Mouse (Mus musculus) CD8-positive naive resting alpha-beta T cell, adult 2 months (primary cell): ENCODE data around the gene Palb2.
A peak's percentile ranks its signal among the peaks of the same experiment; 100 is the strongest.
"Not testable (repeated sequence)": the region's sequence is repeated elsewhere in the genome, so short reads cannot be mapped to it uniquely, and the experiment has no call there.

ENCODE experiments used
- DNase-seq, 2 experiments: peaks; one replicate each; pipeline ENCODE4 v3.0.0; 2022; ENCODE audit warnings: low read depth in 2 of 2, low spot score in 2 of 2

Palb2 gene

GRCm38 (mm10) chr7:122101014-122101746 is 31.6 kb downstream of the Palb2 start:
- DNase-seq = not testable (repeated sequence)

- peak; percentile 50 to 54 for DNase-seq
These were observed 33.6 kb downstream of the Palb2 start for GRCm38 (mm10) chr7:122099222-122099621.

DNA sequence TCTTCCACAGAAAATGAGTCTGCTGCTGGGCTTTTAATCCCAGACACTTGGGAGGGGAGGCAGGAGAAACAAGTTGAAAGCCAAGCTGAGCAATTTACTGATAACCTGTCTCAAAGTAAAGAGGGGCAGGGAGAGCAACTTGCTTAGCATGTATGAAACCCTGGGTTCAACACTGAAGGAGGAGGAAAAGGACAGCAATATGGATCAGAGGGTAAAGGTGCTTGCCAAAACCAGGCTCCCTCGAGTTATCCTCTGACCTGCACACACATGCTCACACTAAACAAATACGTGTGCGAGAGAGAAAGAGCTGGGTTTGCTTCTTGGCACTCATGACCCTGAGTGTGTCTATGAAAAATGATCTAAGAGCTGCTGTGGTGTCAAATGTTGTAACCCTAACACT is 34.8 kb downstream of the Palb2 start:
- DNase-seq = no peak

- no peak for DNase-seq
These were observed 38.0 kb downstream of the Palb2 start for GRCm38 (mm10) chr7:122094564-122095330.

DNA sequence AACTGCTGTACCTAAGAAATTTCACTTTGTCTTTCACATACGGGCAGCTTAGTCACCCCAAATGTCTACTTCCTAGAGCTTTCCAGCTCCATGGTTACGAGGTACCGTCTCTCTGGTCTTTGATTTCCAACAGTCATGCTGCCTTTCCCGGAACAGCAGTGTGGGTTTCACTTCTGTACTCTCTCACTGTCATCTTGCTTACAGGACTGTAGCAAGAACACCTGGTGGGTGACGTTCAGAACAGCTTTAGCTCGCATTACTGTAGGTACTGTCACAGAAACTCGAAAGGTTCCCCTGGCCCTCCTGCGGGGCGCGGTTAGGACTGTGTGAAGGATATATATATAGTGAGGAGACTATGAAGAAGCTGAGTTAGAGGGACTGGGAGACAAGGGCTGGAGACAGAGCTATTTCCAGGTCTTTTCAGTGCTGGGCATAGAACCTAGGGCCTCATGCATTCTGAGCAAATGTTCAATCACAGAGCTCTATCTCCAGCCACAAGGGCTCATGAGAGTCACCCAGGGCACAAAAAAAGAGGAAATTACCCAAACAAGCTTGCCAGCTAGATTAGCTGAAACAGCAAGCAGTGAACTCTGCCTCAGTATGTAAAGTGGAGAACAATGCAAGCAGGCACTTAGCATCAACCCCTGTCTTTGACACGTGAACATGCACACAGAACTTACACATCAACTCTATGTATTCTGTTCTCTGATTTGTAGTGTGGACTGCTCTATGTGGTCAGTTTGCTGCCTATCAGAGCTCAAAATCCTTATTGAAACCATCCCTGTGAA is 45.4 kb downstream of the Palb2 start:
- DNase-seq = no peak

DNA sequence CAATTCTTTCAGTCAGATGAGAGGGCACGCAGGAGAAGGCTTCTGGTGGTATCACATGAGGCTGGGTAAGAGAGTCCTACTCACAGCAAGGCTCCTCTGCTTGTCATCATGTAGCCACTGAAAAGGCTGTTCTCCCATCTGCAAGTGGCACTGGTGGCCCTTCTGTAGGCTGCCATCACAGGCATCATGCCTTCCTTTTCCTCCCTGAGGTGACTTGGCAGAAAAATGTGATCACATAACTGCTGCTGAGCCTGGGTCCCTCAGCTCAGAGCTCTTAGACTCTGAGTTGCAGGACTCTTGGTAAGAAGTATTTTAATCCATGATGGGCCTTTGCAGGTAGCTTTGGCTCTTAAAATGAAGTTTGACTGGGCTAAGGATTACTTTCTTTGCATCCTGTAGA is 51.7 kb downstream of the Palb2 start:
- DNase-seq = no peak

GRCm38 (mm10) chr7:122079798-122080554 is 52.8 kb downstream of the Palb2 start:
- no peak for DNase-seq

DNA sequence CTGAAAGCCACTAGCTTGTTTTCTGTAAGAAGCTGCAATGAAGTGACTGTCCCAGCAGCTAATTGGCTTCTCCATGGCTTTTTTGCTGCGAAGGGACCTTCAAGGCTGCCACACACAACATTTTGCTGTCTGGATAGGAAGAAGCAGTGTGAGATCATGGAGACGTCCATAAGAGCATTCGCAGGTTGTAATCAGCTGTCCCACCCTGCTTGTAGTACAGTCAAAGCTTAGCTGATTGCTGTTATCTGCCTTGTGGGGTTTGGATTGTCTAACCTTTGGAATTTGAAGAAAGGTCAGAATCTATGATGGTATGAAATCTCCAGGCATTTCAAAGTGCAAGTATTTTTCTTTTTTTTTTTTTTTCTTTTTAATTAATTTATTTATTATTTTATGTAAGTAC is 58.4 kb downstream of the Palb2 start:
- DNase-seq = no peak

- peak in 1 of 2 experiments; percentile 4 for DNase-seq
These were observed 65.0 kb downstream of the Palb2 start for GRCm38 (mm10) chr7:122067517-122068381.

DNA sequence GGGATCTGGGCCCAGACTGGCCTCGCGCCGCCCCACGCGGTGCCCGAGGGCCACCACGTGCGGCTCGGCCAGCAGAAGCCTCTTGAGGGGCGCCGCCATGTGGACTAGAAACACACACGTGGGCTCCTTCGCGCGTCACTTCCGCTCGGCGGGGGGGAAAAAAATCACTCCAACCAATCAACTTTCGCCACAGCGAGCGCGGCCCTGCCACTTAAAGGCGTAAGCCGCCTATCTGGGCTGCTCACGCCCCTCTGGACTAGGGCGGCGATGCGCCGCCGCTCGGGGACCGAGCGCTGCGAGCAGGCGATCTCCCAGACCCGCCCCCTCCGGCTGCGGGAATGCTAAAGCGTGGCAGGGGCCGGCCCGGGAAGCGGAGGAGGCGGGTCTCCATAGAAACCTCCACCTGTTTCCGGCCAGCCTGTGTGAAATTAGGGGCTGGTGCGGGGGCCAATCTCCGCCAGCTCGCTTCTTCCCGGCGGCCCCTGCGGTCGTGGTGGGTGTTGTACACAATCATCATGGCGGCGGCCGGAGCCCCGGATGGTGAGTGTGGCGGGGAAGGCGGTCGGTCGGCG is 65.8 kb downstream of the Palb2 start, which contains the start of the genes Ubfd1 and Ears2:
TSS of gene Ubfd1 (plus strand) at position 231 of the 572 bp plus-strand sequence.
TSS of gene Ears2 (minus strand) at position 319 of the 572 bp plus-strand sequence.
- DNase-seq = peak; percentile 89 to 96

- no peak for DNase-seq
These were observed 66.5 kb downstream of the Palb2 start for GRCm38 (mm10) chr7:122066102-122066944.

GRCm38 (mm10) chr7:122065656-122066055 is 67.1 kb downstream of the Palb2 start:
- DNase-seq = no peak
